Mouse (Mus musculus): Measurements from ENCODE around the gene Slc22a23. TPM values are rescaled to one million over a fixed set of nuclear protein-coding genes. Genes with fewer than 3 reads are reported as not detected.
A peak's percentile ranks its signal among the peaks of the same experiment; 100 is the strongest.
"Not testable (repeated sequence)": the region's sequence is repeated elsewhere in the genome, so short reads cannot be mapped to it uniquely, and the experiment has no call there.

The Slc22a23 gene
- 25.4 and 28.3 TPM in 2 replicates for polyA plus RNA-seq (2014; fragmentation: Nextera tagmentation; extraction: Ambion mirVana)

DNA sequence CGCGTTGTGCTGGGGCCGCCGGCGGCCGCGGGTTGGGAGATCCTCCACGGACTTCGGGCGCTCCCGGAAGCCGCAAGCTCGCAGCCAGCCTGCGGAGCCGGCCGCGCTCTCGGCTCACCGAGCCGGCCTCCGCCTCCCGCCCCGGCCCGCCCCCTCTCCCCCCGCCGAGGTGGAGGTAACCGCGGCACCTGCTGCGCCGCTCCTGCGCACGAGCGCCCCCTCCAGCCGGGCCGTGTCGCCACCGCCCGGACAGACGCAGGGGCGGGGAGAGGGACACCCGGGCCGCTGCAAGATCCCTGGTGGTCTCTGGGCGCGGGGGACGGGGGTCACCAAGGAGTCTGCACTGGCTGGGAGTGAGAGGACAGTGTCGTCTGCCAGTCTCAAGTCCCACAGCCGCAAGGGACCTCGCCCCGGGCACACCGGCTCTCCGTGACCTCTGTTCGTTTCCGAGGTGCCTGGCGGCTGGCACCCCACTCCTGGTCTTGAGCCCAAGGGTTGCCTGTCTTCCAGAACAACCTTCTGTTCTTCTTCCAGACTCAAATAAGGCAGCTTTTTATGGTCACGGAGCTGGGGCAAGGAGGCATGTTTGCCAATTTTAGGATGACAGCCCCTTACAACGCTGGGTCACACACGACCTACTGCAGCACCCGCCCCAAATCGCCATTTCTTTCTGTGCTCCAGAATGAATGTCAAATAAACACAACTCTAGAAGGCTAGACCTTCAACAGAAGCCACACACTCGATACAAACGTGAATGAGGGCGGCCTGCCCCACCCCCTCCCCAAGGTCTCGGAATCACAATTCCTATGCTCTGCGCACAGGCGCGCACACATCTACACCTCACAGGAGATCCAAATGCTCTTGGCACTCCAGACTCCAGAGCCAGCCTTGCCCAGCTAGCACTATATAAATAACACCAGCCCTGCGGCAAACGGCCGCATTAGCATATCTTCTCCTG is at the start of gene Slc22a23:
TSS of gene Slc22a23 (minus strand) at position 55 of the 958 bp plus-strand sequence.
- Histone ChIP-seq H3K4me2 (ENCODE audit: low read depth, low read length) (peak within 1 kb of the TSS; percentile 93), H3K27me3 (ENCODE audit: control insufficient read depth, insufficient read depth, low read length) (no peaks in the 10 kb centered on the region)
- ATAC-seq (ENCODE audit: low read depth), result peak; percentile 81

DNA sequence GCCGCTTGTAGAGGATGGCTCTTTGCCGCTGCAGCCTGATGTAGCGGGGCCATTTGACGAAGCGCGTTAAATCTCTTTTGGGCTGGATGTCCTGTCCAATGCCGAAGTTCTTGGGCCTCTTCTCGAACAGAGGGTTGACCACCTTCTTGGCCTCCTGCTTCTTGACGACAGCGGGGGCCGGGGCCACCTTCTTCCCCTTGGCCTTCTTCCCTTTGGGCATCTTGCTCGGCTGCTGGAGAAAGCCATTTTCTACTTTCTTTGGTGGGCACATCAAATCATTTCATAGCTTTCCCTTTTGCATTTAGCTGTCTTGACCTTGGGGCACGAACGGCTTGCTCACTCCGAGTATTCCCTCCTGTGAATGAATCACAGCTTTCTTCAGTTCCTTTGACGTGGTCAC is 49.3 kb upstream of the Slc22a23 start:
- not testable (repeated sequence) for H3K27ac ChIP-seq (ENCODE audit: low read depth, low read length); H3K27me3 ChIP-seq (ENCODE audit: control insufficient read depth, insufficient read depth, low read length); H3K9me3 ChIP-seq (ENCODE audit: control insufficient read depth, low read length); H3K36me3 ChIP-seq (ENCODE audit: control insufficient read depth, insufficient read depth, low read length); H3K9ac ChIP-seq (replicated peaks; ENCODE audit: low read depth, low read length); ATAC-seq (ENCODE audit: low read depth); H3K4me2 ChIP-seq (ENCODE audit: low read depth, low read length); H3K4me3 ChIP-seq (ENCODE audit: low read depth, low read length); H3K4me1 ChIP-seq (ENCODE audit: control insufficient read depth, insufficient read depth, low read length)
- WGBS, result 86% methylated on average over 11 of the region's 16 CpGs

More for the DNA sequence above, at the start of gene Slc22a23:
- WGBS, result 2% methylated on average over 38 of the region's 69 CpGs
- H3K4me3 ChIP-seq (ENCODE audit: low read depth, low read length), result peak within 1 kb of the TSS; percentile 88
- peak within 1 kb of the TSS; percentile 80 for H3K27ac ChIP-seq (ENCODE audit: low read depth, low read length)
- no peaks in the 10 kb centered on the region for H3K36me3 ChIP-seq (ENCODE audit: control insufficient read depth, insufficient read depth, low read length)
- H3K9me3 ChIP-seq (ENCODE audit: control insufficient read depth, low read length), result no peaks in the 10 kb centered on the region
- peak within 1 kb of the TSS; percentile 95 for H3K9ac ChIP-seq (replicated peaks; ENCODE audit: low read depth, low read length)
- peaks cover 26% of the 10 kb centered on the region for H3K4me1 ChIP-seq (ENCODE audit: control insufficient read depth, insufficient read depth, low read length)

DNA sequence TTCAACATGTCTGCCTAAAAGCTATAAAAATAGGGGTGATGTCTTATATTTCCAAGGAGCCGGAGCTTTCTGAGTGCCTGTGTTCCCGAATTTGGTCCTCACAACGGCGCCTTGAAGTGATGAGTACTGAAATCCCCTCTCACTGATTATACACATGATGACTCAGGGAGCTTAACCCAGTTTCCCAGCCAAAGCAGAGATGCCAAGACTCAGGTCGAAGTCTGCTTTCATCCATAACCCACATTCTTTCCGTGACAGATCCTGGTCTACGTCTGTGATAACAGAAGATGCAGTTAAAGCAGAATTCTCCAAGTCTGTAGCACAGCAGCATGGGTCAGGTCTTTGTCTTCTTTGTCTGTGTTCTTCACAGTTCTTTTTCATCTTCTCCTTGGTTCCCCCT is 47.4 kb upstream of the Slc22a23 start:
- H3K4me1 ChIP-seq (ENCODE audit: control insufficient read depth, insufficient read depth, low read length), result no peaks in the 10 kb centered on the region
- no peak overlapping the region for H3K27ac ChIP-seq (ENCODE audit: low read depth, low read length)
- no peak overlapping the region for H3K4me2 ChIP-seq (ENCODE audit: low read depth, low read length)
- 93% methylated on average over 7 of the region's 7 CpGs for WGBS
- no peak for ATAC-seq (ENCODE audit: low read depth)
- no peaks in the 10 kb centered on the region for H3K36me3 ChIP-seq (ENCODE audit: control insufficient read depth, insufficient read depth, low read length)
- H3K9ac ChIP-seq (replicated peaks; ENCODE audit: low read depth, low read length), result no peak overlapping the region
- no peaks in the 10 kb centered on the region for H3K27me3 ChIP-seq (ENCODE audit: control insufficient read depth, insufficient read depth, low read length)
- H3K9me3 ChIP-seq (ENCODE audit: control insufficient read depth, low read length), result no peaks in the 10 kb centered on the region
- H3K4me3 ChIP-seq (ENCODE audit: low read depth, low read length), result no peak overlapping the region

DNA sequence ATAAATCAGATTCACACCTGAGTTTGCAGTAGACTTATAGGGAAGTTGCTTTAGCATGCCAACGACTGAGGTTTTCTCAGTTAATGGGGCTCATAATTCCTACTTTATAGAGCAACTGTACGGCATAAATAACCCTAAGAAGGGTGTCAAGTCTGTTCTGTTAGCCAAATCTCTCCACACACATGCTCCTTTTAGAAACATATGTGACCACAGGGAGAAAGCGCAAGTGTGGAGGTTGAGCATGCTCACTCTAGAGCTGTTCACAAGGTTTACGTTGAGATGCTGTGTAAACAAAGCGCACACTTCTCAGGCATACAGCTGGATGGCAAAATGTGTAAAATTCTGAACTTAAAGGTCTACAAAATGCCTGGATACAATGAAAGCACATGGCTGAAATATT is 43.2 kb upstream of the Slc22a23 start:
- Histone ChIP-seq H3K27me3 (ENCODE audit: control insufficient read depth, insufficient read depth, low read length) (no peaks in the 10 kb centered on the region), H3K27ac (ENCODE audit: low read depth, low read length) (no peak overlapping the region), H3K4me2 (ENCODE audit: low read depth, low read length) (no peak overlapping the region), H3K9ac (replicated peaks; ENCODE audit: low read depth, low read length) (no peak overlapping the region), H3K4me1 (ENCODE audit: control insufficient read depth, insufficient read depth, low read length) (no peaks in the 10 kb centered on the region), H3K9me3 (ENCODE audit: control insufficient read depth, low read length) (no peaks in the 10 kb centered on the region), H3K36me3 (ENCODE audit: control insufficient read depth, insufficient read depth, low read length) (no peaks in the 10 kb centered on the region), H3K4me3 (ENCODE audit: low read depth, low read length) (no peak overlapping the region)
- WGBS, result 89% methylated on average over 5 of the region's 5 CpGs
- no peak for ATAC-seq (ENCODE audit: low read depth)

DNA sequence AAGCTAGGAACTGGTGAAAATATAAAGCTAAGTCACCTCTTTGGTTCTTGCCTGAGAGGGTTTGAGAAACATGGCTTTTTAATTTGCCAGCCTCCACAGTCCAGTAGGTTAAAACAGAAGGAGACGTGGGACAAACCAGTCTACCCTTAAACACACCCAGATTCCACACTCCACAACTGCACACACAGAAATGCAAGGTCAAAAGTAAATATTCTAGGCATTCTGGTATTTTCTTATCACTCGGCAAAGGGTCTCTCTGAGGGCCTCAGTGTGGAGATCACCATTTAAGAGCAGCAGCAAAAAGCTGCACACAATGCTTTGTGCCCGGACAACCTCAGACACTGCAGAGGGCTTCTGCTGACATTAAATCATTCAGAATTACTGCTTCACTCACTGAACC is 38.4 kb upstream of the Slc22a23 start:
- WGBS, result 69% methylated on average over 3 of the region's 3 CpGs
- no peaks in the 10 kb centered on the region for H3K27me3 ChIP-seq (ENCODE audit: control insufficient read depth, insufficient read depth, low read length)
- H3K4me1 ChIP-seq (ENCODE audit: control insufficient read depth, insufficient read depth, low read length), result no peaks in the 10 kb centered on the region
- no peak overlapping the region for H3K4me3 ChIP-seq (ENCODE audit: low read depth, low read length)
- no peaks in the 10 kb centered on the region for H3K36me3 ChIP-seq (ENCODE audit: control insufficient read depth, insufficient read depth, low read length)
- H3K27ac ChIP-seq (ENCODE audit: low read depth, low read length), result no peak overlapping the region
- no peak overlapping the region for H3K9ac ChIP-seq (replicated peaks; ENCODE audit: low read depth, low read length)
- ATAC-seq (ENCODE audit: low read depth), result no peak
- no peaks in the 10 kb centered on the region for H3K9me3 ChIP-seq (ENCODE audit: control insufficient read depth, low read length)
- no peak overlapping the region for H3K4me2 ChIP-seq (ENCODE audit: low read depth, low read length)

DNA sequence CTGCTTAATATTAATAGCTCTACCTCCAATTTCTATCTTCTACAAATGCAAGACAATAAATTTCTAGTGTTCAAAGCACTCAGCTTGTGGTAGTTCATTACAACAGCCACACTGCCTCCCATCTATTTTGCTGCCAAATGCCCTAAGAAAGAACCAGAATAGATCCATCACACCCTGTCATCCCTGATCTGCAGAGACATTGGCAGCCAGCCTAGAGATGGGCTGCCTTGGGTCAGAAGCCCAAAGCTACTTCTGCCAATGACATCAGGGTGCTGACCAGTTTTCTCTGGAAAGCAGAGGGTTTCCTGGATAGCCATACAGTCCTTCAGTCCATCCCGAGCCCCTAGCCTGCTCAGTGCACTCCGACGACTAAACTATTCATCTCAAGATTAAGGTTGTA is 33.9 kb upstream of the Slc22a23 start:
- 96% methylated on average over 3 of the region's 3 CpGs for WGBS
- Histone ChIP-seq H3K27me3 (ENCODE audit: control insufficient read depth, insufficient read depth, low read length) (no peaks in the 10 kb centered on the region), H3K4me2 (ENCODE audit: low read depth, low read length) (no peak overlapping the region), H3K36me3 (ENCODE audit: control insufficient read depth, insufficient read depth, low read length) (no peaks in the 10 kb centered on the region), H3K9me3 (ENCODE audit: control insufficient read depth, low read length) (no peaks in the 10 kb centered on the region), H3K4me3 (ENCODE audit: low read depth, low read length) (no peak overlapping the region), H3K9ac (replicated peaks; ENCODE audit: low read depth, low read length) (no peak overlapping the region), H3K4me1 (ENCODE audit: control insufficient read depth, insufficient read depth, low read length) (no peaks in the 10 kb centered on the region), H3K27ac (ENCODE audit: low read depth, low read length) (no peak overlapping the region)
- ATAC-seq (ENCODE audit: low read depth), result no peak

DNA sequence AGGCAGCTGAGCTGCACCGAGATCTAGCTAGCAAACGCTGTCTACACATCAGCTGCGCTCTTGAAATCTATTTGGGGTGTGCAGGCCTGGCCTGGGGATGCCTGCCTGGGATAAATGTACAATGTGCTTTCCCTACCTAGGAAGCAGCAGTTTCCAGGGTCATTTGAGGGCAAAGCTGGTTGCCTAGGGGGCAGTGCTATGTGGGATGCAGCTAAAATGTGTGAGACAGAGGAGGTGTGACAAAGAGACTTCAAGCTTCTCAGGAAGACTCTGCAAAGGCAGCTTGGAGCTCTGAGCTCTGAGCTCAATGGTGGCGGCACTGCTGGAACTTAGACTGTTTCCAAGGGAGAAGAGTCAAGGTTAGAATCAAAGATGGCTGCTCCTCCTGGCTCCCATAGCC is 30.2 kb upstream of the Slc22a23 start:
- Histone ChIP-seq H3K36me3 (ENCODE audit: control insufficient read depth, insufficient read depth, low read length) (no peaks in the 10 kb centered on the region), H3K9me3 (ENCODE audit: control insufficient read depth, low read length) (no peaks in the 10 kb centered on the region), H3K4me2 (ENCODE audit: low read depth, low read length) (no peak overlapping the region), H3K27ac (ENCODE audit: low read depth, low read length) (no peak overlapping the region), H3K27me3 (ENCODE audit: control insufficient read depth, insufficient read depth, low read length) (no peaks in the 10 kb centered on the region), H3K4me3 (ENCODE audit: low read depth, low read length) (no peak overlapping the region), H3K9ac (replicated peaks; ENCODE audit: low read depth, low read length) (no peak overlapping the region), H3K4me1 (ENCODE audit: control insufficient read depth, insufficient read depth, low read length) (no peaks in the 10 kb centered on the region)
- WGBS, result 88% methylated on average over 4 of the region's 4 CpGs
- no peak for ATAC-seq (ENCODE audit: low read depth)

DNA sequence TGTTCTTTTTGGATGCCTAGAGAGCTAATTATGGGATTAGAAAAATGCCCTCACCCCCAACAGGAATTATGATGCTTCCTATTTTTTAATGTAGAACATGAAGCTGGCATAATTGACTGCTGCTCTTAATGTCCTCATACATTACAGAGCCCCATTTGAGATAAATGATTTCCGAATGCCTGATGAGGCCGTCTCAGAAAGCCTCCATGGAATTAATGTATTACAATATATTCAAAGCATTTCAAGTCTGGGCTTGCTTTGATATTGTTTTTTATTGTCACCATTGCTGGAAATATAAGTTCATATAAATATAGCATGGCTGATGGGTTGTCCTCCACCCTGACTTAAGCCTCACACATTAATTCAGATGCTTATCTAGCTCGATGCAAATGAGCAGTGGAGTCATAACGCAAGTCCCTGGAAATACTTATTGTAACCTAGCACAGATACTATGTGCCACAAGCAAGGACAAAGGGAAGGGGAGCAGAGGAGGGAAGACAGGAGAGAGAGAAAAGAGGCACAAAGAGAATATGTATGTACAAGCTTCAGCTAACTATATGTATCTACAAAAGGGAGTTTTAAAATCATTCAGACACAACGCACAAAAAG is 28.0 kb upstream of the Slc22a23 start:
- no peaks in the 10 kb centered on the region for H3K9me3 ChIP-seq (ENCODE audit: control insufficient read depth, low read length)
- H3K4me3 ChIP-seq (ENCODE audit: low read depth, low read length), result no peak overlapping the region
- no peaks in the 10 kb centered on the region for H3K27me3 ChIP-seq (ENCODE audit: control insufficient read depth, insufficient read depth, low read length)
- H3K4me2 ChIP-seq (ENCODE audit: low read depth, low read length), result no peak overlapping the region
- no peak overlapping the region for H3K9ac ChIP-seq (replicated peaks; ENCODE audit: low read depth, low read length)
- H3K27ac ChIP-seq (ENCODE audit: low read depth, low read length), result no peak overlapping the region
- ATAC-seq (ENCODE audit: low read depth), result no peak; the same call in 1 of the 2 replicates
- WGBS, result 61% methylated on average over 5 of the region's 5 CpGs
- no peaks in the 10 kb centered on the region for H3K4me1 ChIP-seq (ENCODE audit: control insufficient read depth, insufficient read depth, low read length)
- H3K36me3 ChIP-seq (ENCODE audit: control insufficient read depth, insufficient read depth, low read length), result no peaks in the 10 kb centered on the region

Data from neural tube, embryonic 14.5 days (tissue).